Mouse (Mus musculus): ENCODE measurements at regions not wholly inside any gene's neighbourhood (a gene's known extent, or its start where the extent isn't known, plus 50 kb on each side); places are given as distances from the start of the nearest gene placed in this dataset.

DNA sequence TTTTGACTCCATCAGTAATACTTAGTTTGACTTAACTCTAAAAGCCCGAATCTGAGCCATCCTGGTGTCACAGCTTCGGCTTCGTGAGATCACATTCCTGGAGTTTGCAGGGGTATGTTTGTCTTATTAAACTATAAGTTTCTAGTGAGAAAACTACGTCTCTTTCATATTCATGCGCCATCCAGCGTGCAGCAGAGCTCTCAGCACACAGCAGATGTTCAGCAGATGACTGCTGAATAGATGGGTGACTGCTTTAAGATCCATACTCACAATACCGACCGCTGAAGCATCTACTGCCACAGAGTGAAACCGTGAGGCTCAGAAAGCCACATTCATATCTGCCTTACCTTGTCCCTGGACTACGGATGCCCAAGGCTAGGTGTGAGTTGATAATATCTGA is 403.8 kb upstream of the Slc30a5 start:
- Histone ChIP-seq H3K4me1 (ENCODE audit: control insufficient read depth, insufficient read depth, low read length) (no peaks in the 10 kb centered on the region), H3K27ac (ENCODE audit: control insufficient read depth, insufficient read depth, low read depth, low read length, poor library complexity) (no peak overlapping the region), H3K4me3 (replicated peaks; ENCODE audit: control insufficient read depth, low read depth, low read length) (no peak overlapping the region)
- WGBS = 78% methylated on average over 10 of the region's 10 CpGs
- TF ChIP-seq POLR2A (IDR thresholded peaks at IDR 0.05; ENCODE audit: borderline replicate concordance, control insufficient read depth, low read depth, low read length) (no peak), CTCF (IDR thresholded peaks at IDR 0.05; ENCODE audit: control insufficient read depth, insufficient read depth, low read length) (no peak)

DNA sequence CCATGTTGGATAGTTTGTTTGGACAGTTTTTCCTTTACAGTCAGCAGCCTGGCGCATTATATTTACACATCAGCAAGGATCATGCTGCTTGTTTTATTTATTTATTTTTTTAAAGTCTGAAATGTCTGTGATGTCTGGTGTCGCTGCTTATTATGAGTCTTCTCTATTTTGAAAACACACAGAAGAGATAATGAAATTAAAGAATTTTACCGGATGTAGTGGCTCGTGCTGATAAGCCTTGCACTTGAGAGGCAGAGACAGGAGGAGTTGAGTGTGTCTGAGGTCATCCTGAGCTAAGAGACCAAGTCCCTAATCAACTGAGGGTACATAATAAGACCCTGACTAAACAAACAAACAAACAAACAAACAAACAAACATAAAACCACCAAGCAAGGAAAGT is 402.6 kb upstream of the Slc30a5 start:
- H3K4me1 ChIP-seq (ENCODE audit: control insufficient read depth, insufficient read depth, low read length) = no peaks in the 10 kb centered on the region
- TF ChIP-seq POLR2A (IDR thresholded peaks at IDR 0.05; ENCODE audit: borderline replicate concordance, control insufficient read depth, low read depth, low read length) (no peak), CTCF (IDR thresholded peaks at IDR 0.05; ENCODE audit: control insufficient read depth, insufficient read depth, low read length) (no peak)
- no peak overlapping the region for H3K27ac ChIP-seq (ENCODE audit: control insufficient read depth, insufficient read depth, low read depth, low read length, poor library complexity)
- no peak overlapping the region for H3K4me3 ChIP-seq (replicated peaks; ENCODE audit: control insufficient read depth, low read depth, low read length)
- WGBS = 79% methylated on average over 4 of the region's 4 CpGs

DNA sequence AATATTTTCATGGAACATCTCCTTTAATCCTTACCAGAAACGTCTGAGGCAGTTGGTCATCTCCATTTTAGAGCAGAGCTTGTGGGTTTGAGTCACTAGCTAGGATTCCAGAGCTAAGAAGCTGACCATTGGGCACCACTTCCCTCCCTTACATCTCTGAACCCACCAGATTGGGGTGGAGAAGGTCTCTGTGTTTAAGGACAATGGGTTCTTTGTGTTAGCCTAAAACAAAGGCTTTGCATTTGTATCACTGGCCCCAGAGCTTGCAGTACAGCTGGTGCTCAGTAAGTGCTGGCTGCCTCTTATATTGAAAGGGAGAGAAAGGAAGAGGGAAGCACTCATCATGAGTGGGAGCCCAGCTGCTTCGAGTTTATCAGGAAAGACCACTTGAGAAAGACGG is 401.9 kb upstream of the Slc30a5 start:
- H3K4me3 ChIP-seq (replicated peaks; ENCODE audit: control insufficient read depth, low read depth, low read length) = no peak overlapping the region
- H3K27ac ChIP-seq (ENCODE audit: control insufficient read depth, insufficient read depth, low read depth, low read length, poor library complexity) = no peak overlapping the region
- TF ChIP-seq CTCF (IDR thresholded peaks at IDR 0.05; ENCODE audit: control insufficient read depth, insufficient read depth, low read length) (no peak), POLR2A (IDR thresholded peaks at IDR 0.05; ENCODE audit: borderline replicate concordance, control insufficient read depth, low read depth, low read length) (no peak)
- 56% methylated on average over 3 of the region's 3 CpGs for WGBS
- H3K4me1 ChIP-seq (ENCODE audit: control insufficient read depth, insufficient read depth, low read length) = no peaks in the 10 kb centered on the region

DNA sequence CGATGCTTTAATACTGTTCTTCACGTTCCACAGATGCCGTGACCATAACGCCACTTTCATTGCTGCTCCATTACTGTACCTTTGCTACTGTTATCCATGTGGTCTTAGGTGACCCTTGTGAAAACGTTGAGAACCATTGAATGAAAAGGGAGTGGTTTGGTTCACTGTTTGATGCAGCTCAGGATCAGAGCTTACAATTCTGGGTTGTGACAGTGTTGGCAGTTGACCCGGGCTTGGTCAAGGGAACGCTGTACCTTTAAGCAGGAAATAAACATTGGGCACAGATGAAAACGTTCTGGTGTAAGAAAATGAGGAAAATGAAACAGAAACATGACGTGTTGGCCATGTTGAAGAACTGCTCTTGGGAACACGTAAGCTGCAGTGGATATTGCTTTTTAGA is 401.3 kb upstream of the Slc30a5 start:
- WGBS = 70% methylated on average over 10 of the region's 10 CpGs
- TF ChIP-seq CTCF (IDR thresholded peaks at IDR 0.05; ENCODE audit: control insufficient read depth, insufficient read depth, low read length) (no peak), POLR2A (IDR thresholded peaks at IDR 0.05; ENCODE audit: borderline replicate concordance, control insufficient read depth, low read depth, low read length) (no peak)
- Histone ChIP-seq H3K4me1 (ENCODE audit: control insufficient read depth, insufficient read depth, low read length) (no peaks in the 10 kb centered on the region), H3K4me3 (replicated peaks; ENCODE audit: control insufficient read depth, low read depth, low read length) (no peak overlapping the region), H3K27ac (ENCODE audit: control insufficient read depth, insufficient read depth, low read depth, low read length, poor library complexity) (no peak overlapping the region)

DNA sequence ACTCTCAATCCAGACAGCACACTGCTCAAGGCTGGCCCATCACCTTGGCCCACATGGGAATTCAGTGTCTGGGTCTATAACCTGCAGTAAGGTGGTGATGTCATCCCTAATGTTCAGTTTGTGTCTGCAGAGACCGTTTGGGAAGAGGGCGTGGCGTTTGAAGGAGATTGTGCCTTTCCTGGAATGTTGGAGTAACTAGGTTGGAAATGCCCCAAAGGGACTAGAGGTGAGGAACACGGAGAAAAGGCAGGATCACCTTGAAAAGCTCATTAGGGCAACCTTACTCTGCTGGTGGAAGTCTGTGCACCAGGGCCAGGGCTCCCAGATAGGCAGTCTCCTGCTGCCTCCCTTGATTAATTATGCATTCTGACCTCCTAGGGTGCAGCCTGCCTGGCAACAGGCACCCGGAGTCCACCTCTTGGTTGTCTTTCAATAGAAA is 400.6 kb upstream of the Slc30a5 start:
- no peak overlapping the region for H3K4me3 ChIP-seq (replicated peaks; ENCODE audit: control insufficient read depth, low read depth, low read length)
- no peak overlapping the region for H3K27ac ChIP-seq (ENCODE audit: control insufficient read depth, insufficient read depth, low read depth, low read length, poor library complexity)
- no peaks in the 10 kb centered on the region for H3K4me1 ChIP-seq (ENCODE audit: control insufficient read depth, insufficient read depth, low read length)
- 61% methylated on average over 5 of the region's 5 CpGs for WGBS
- TF ChIP-seq POLR2A (IDR thresholded peaks at IDR 0.05; ENCODE audit: borderline replicate concordance, control insufficient read depth, low read depth, low read length) (no peak), CTCF (IDR thresholded peaks at IDR 0.05; ENCODE audit: control insufficient read depth, insufficient read depth, low read length) (no peak)

DNA sequence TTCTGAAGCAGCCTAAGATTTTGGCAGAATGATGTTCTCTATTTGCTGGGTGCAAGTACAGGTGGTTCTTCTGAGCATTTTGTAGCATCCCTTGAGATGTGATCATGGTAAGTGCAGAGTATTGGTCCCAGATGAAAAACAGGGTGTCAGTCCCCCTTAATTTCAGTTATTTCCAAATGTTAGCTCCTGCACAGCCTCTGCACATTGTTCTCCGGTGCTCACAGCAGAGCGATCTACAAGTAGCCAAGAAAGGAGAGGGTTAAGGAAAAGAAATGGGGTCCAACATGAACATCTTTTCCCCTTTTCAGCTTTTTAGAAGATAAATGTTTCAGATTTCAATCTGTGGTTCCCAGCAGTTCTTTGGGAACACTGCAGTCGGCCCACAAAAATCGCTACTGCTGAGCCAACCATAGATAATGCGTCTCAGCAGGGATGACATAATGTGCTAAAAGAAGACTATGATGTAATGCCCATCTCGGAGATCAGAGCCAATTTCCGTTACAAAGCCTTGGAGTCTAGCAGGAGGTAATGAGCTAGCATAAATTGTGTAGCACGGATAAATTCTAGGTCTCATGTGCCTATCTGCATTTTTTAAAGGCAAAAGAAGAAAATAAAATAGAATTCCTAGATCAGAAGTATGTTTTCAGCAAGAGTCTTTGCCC is 400.1 kb upstream of the Slc30a5 start:
- no peak overlapping the region for H3K4me3 ChIP-seq (replicated peaks; ENCODE audit: control insufficient read depth, low read depth, low read length)
- WGBS = 69% methylated on average over 8 of the region's 8 CpGs
- no peaks in the 10 kb centered on the region for H3K4me1 ChIP-seq (ENCODE audit: control insufficient read depth, insufficient read depth, low read length)
- H3K27ac ChIP-seq (ENCODE audit: control insufficient read depth, insufficient read depth, low read depth, low read length, poor library complexity) = no peak overlapping the region
- TF ChIP-seq POLR2A (IDR thresholded peaks at IDR 0.05; ENCODE audit: borderline replicate concordance, control insufficient read depth, low read depth, low read length) (no peak), CTCF (IDR thresholded peaks at IDR 0.05; ENCODE audit: control insufficient read depth, insufficient read depth, low read length) (no peak)

DNA sequence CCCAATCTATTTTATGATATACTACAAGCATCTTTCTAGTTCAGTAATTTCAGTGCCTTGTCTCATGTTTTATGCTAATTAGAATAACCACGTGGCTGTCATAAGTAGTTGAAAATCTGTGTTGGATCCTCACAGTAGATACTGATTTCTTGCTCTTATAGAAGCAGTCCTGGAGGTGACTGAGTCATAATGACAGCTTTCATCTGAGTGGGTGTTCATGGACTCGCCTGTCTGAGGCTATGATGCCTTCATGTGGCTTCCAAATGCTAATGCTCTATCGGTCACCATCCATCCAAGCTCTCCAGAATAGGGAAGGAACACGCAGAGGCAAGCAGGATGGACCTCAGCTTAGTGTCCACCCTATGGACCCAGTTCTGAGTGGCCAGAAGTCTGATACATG is 396.6 kb upstream of the Slc30a5 start:
- TF ChIP-seq POLR2A (IDR thresholded peaks at IDR 0.05; ENCODE audit: borderline replicate concordance, control insufficient read depth, low read depth, low read length) = no peak
- TF ChIP-seq CTCF (IDR thresholded peaks at IDR 0.05; ENCODE audit: control insufficient read depth, insufficient read depth, low read length) = no peak
- Histone ChIP-seq H3K4me3 (replicated peaks; ENCODE audit: control insufficient read depth, low read depth, low read length) (no peak overlapping the region), H3K4me1 (ENCODE audit: control insufficient read depth, insufficient read depth, low read length) (no peaks in the 10 kb centered on the region), H3K27ac (ENCODE audit: control insufficient read depth, insufficient read depth, low read depth, low read length, poor library complexity) (no peak overlapping the region)
- 73% methylated on average over 4 of the region's 4 CpGs for WGBS

DNA sequence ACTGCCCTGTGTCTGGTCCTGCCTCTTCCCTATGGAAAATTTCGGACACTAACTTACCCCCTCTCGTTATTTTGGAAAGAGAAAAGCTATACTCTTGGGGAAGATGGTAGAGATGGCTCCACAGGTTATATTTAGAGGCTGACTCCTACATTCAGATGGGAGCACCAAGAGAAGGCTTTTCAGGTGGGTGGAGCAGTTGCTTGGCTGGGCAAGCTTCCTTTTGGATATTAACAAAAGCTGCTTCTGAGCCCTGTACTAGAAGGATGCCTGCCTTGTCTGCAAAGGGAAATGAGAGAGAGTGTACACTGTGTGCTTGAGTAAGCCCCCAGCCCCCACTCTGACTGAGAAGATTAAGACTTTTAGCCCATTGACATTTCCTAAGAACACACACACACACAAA is 392.1 kb upstream of the Slc30a5 start:
- TF ChIP-seq POLR2A (IDR thresholded peaks at IDR 0.05; ENCODE audit: borderline replicate concordance, control insufficient read depth, low read depth, low read length) = no peak
- TF ChIP-seq CTCF (IDR thresholded peaks at IDR 0.05; ENCODE audit: control insufficient read depth, insufficient read depth, low read length) = no peak
- Histone ChIP-seq H3K4me1 (ENCODE audit: control insufficient read depth, insufficient read depth, low read length) (no peaks in the 10 kb centered on the region; the same call in 1 of the 2 replicates), H3K27ac (ENCODE audit: control insufficient read depth, insufficient read depth, low read depth, low read length, poor library complexity) (no peak overlapping the region), H3K4me3 (replicated peaks; ENCODE audit: control insufficient read depth, low read depth, low read length) (no peak overlapping the region)
- WGBS = 60% methylated on average over 2 of the region's 2 CpGs
